Mouse (Mus musculus) CH12.LX (cell line): ENCODE measurements around the gene Mroh2a.

Experiments used
- E2F4 ChIP-seq: IDR thresholded peaks from 2 replicates; pipeline ENCODE4 v1.6.1; 2011; ENCODE audit warnings: low read depth, low read length, improper control_type of control experiment; ENCODE audit not compliant: insufficient replicate concordance
- ELF1 ChIP-seq: IDR thresholded peaks from 2 replicates; pipeline ENCODE4 v1.6.1; 2014; ENCODE audit warnings: low read depth, mild to moderate bottlenecking, inconsistent platforms, low read length, improper control_type of control experiment

- TF ChIP-seq E2F4, result no peak
- TF ChIP-seq ELF1, result no peak
Observed at GRCm38 (mm10) chr1:88248658-88249057, 21.9 kb downstream of the Mroh2a start.
